Mouse (Mus musculus): Measurements from ENCODE around the gene Shisa7.
"Not testable (repeated sequence)": the region's sequence is repeated elsewhere in the genome, so short reads cannot be mapped to it uniquely, and the experiment has no call there.

Shisa7 gene

DNA sequence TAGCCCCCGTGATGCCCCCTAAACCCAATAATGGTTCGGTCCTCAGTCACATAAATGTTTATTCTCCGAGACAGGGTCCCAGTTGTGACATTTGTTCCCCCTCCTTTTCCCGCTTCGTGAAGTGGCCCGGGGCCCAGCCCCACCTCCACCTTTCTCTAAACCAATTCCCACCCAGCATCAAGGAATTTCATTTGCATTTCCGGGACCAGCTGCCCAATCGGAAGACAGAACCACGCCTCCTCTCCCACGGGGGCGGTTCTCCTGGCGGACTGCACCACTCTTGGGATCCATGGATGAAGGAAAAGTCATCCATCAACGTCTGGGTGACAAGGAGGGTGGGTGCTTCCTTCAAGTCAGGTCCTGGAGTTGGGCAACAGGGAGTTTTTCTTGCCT, 417 bp upstream of the Shisa7 start:
- no peak for DNase-seq (ENCODE audit: low spot score in 2 of 2)

DNA sequence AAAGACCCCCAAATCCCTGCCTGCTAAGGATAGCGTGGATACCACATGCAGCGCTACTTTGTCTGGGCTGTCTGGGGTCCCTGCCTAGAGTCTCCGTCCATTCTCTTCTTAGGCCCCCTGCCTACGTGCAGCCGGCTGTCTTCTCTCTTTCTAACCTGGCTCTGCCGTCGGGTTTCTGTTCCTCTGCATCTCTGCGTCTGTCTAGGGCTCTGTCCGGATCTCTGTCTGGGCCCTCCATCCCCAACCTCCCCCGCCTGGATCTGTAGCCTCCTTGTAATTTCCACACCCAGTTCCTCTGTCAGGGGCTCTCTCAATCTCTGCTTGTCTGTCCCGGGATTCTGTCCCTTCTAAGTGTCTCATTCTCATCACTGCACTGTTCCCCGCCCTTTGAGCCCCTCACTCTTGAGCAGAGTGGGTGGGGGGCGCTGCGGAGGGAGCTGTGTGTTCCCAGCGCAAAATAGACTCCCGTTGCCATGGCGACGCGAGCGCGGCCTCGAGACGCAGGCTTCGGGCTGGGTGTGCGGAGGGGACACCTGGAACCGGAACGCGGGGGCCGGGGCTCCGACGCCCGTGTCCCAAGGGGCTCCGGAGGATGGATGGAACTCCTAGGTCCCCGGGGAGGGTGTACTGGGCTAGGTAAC, 772 bp downstream of the Shisa7 start:
- no peak for DNase-seq (ENCODE audit: low spot score in 2 of 2)

DNA sequence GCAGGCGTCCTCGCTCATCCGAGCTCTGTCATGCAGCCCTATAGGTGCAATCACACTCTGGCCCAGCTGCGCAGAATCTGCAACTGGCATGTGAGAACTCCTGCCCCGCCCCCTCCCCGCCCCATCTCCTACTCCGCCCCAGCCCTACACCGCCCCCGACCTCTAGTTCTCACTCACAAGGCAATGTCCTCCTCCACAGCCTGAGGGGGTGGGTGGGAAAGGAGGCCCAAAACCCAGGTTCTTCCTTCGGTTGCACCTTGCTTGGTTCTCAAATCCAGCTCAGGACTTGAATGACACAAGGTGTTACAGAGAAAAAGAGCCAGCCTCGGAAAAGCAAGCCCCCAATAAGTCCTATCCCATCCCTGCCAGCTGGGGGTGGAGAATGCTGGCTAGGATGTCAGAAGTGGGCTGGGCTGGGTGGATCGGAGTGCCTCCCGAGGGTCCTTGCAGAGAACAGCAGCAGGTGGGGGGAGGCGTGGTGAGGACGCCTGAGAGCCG, 1.8 kb downstream of the Shisa7 start:
- DNase-seq (ENCODE audit: low spot score in 2 of 2) = no peak

DNA sequence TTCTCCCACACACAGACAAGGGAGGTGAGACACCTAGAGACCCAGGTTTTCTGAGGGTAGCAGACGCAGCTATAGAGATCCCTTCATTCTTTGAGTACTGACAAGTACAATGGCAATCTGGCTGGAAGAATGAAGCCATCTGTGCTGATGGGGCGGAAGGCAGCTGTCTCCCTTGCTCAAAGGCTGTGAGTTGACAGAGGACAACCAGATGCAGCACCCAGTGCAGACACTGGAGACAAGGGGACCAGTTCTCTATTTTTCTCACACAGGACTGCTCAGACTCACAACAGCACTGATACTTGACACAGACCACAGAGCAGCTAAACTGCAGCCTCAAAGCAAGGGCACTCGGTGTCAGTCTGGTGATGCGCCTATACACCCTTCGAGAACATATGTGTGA, 2.4 kb downstream of the Shisa7 start:
- no peak for DNase-seq (ENCODE audit: low spot score in 2 of 2)

DNA sequence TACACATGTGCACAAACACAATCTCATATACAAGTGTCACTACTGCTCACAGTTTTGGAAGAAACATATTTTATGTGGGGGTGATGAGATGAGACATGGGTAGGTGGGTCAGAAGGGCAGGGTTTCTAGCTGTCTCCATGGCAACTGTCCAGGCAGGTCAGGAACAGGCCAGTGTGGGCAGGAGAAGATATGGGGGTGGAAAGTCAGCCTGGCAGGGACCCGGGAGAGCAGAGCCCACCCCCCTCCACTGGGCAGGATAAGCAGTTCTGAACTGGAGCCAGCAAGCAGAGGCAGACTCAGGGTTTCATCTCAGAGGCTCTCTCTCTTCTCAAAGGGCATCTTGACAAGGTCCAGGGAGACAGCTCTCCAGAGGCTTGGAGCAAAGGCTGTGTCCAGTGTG, 6.9 kb downstream of the Shisa7 start:
- no peak for DNase-seq (ENCODE audit: low spot score in 2 of 2)

DNA sequence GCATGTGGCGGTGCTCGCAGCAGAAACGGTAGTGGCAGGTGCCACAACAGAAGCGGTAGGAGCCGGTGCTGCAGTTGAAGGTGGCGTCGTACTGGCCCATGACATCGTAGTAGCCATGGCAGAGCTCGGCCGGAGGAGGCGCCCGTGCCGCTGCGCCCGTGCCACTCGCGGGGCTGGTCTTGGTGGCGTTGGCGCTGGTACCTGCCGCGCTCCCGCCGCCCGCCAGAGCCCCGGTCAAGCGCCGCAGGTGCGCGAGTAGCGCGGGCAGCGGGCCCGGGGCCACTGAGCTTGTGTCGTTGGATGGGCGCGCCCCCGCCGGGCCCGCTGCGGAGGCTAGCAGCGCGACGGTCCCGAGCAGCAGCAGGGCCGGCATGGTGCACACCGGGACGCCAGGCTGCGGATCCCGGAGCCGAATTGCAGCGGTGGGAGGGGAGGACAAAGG, 8.1 kb downstream of the Shisa7 start:
- peak in 1 of 2 experiments; percentile 24 for DNase-seq (ENCODE audit: low spot score in 2 of 2)

DNA sequence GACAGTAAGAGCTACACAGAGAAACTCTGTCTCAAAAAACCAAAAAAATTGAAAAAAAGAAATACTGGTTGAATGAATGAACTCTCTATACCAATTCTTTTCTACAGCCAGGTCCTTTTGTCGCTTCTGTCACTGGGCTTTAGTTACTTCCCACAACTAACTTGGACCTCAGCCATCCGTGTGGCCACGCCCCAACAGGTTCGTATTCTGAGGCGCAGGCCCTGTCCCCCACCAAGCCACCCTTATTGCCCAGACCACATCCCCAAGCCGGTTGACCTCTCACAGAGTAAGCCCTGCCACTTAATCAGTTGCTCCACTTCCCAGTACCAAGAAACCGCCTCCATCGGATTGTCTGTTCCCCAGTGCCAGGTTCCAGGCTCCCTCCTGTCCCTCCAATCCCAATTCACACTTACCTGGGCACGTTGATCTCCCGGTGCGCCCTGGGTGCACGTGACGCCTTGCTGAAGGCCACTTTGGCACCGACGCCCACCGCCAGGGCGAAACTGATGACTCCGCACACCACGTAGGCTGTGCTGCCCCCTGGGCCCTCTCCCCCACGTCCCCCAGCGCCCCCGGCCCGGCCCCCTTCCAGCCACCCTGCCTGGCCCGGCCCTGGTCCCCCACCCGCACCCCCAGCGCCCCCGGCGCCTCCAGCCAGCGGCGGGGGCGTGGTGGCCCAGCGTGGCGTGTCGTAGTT, 8.7 kb downstream of the Shisa7 start:
- no peak for DNase-seq (ENCODE audit: low spot score in 2 of 2)

DNA sequence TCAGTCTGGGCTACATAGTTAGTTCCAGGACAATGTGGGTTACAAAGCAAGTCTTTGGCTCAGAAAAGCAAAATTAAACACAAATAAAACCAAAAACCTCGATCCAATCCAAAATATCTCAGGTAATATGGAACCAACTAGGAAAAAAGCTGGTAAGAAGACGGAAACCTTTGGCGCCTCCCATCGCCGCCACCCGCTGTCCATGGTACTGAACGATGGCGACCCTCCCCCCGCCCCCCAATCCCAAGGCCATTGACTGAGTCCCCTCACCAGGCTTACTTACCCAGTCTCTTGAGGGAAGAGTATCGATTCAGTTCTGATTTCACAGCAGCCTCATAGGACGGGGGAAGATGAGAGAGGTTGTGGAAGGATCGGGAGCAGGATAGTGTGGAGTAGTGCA, 14.0 kb downstream of the Shisa7 start:
- no peak for DNase-seq (ENCODE audit: low spot score in 2 of 2)

DNA sequence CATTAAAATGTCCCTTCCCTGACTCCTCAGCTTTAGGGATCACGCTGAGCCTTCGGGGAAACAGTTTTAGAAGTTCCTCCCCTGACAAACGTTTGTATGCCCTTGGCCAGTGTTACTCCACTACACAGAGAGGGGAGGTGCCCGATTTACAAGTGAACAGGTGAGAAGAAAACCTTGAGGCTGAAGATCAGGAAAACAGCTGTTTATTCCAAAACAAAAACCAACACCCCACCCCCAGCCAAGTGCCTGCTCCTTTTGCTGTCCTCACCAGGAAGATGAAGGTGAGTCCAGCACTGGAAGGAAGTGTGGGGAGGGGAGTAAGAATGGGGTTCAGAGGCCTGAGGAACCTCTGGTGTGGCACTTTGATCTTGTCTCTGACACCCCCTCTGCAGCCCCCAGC, 19.1 kb downstream of the Shisa7 start:
- no peak for DNase-seq (ENCODE audit: low spot score in 2 of 2)

DNA sequence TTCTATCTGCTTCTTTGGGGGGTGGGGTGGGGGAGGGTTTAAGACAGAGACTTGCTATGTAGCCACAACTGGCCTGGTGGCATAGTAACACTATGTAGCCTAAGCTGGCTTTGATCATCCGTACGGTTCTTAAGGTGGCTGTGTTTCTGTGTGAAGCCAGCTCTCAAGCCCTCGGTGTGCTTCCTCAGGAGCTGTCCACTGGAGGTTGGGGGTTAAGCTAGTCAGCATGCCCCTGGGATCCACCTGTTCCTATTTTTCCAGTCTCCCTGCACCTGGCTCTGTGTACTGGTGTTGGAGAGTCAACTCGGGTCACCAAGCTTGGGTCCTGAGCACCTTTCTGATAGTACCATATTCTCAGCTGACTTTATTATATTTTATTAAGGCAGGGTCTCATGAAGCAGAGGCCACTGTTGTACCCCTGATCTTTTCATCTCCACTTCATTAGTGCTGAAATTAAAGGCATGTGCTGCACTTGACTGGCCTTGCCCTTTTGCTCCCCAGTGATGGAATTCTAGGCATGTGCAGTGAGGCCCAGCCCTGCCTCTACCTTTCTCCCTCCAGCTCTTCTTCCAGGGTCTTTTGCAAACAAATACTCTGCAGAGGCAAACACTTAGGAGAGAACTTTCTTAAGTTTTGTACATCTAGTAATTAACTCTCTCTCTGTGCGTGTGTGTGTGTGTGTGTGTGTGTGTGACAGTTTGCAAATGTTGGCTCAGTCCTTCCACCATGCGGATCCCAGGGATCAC, 22.2 kb downstream of the Shisa7 start:
- no peak for DNase-seq (ENCODE audit: low spot score in 2 of 2)

DNA sequence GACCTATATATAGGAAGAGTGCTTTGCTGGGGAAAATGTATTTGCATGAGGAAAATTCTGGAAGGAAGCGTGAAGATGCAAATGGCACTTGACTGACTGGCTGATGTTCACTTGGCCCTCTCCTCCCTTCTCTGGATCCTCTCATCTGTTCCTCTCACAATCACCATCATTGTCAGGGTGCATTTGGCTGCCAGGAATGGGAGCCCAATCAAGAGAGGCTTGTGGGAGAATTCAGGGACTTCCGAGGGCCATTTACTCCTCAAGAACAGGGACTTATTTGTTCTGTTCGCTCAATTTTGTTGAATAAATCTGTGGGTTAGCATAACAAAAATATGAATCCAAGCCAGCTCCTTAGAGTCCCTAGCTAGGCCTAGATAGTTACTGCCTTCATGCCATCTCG, 22.8 kb downstream of the Shisa7 start:
- no peak for DNase-seq (ENCODE audit: low spot score in 2 of 2)

DNA sequence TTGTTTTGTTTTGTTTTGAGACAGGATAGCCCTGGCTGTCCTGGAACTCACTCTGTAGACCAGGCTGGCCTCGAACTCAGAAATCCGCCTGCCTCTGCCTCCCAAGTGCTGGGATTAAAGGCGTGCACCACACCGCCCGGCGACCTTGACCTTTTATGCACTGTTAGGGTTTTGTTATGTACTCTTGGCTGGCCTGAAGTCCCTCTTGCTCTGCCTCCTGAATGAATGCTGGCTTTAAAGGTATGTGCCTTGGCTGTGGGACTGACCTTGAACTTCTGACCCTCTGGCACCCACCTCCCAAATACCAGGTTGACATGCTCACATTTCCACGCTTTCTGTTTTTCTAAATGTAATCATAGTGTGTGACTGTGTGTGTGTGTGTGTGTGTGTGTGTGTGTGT, 23.6 kb downstream of the Shisa7 start:
- DNase-seq (ENCODE audit: low spot score in 2 of 2) = not testable (repeated sequence)

DNA sequence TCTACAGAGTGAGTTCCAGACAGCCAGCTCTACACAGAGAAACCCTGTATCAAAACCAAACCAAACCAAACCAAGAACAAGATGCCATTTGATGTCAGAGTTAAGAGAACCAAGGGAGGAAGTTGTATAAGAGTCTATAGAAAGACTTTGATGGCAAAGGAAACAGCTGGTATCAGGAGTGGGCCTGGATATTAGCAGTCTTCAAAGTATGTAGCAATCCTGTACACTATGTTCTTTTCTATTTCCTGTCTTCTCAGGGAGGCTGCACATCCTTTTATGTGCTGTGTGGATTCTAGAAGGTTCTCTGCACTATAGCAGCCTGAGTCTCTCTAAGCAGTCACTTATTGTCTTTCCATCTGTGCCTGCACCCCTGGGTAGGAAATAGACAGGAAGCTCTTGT, 27.9 kb downstream of the Shisa7 start:
- DNase-seq (ENCODE audit: low spot score in 2 of 2) = no peak

DNA sequence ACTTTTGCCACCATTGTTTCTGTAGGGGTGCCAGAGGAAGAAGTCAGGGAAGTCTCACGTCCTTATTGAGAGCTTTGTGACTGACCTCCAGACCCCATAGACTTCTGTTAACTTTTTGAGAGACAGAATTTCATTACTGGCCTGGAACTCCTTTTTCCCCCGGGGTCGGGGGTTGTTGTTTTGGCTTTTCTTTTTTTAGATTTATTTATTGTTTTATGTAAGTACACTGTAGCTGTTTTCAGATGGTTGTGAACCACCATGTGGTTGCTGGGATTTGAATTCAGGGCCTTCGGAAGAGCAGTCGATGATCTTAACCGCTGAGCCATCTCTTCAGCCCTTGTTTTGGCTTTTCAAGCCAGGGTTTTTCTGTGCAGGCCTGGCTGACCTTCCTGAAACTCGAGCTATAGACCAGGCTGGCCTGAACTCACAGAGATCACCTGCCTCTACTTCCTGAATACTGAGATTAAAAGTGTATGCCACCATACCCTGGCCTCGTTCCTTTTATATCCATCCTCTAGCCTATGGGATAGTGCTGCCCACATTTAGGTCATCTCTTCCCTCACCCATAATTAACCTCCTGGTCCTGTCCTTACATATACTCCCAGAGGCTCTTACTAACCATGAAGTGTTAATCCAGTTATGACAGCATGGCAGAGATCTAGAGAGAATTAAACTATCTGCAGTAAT, 31.2 kb downstream of the Shisa7 start:
- no peak for DNase-seq (ENCODE audit: low spot score in 2 of 2)

DNA sequence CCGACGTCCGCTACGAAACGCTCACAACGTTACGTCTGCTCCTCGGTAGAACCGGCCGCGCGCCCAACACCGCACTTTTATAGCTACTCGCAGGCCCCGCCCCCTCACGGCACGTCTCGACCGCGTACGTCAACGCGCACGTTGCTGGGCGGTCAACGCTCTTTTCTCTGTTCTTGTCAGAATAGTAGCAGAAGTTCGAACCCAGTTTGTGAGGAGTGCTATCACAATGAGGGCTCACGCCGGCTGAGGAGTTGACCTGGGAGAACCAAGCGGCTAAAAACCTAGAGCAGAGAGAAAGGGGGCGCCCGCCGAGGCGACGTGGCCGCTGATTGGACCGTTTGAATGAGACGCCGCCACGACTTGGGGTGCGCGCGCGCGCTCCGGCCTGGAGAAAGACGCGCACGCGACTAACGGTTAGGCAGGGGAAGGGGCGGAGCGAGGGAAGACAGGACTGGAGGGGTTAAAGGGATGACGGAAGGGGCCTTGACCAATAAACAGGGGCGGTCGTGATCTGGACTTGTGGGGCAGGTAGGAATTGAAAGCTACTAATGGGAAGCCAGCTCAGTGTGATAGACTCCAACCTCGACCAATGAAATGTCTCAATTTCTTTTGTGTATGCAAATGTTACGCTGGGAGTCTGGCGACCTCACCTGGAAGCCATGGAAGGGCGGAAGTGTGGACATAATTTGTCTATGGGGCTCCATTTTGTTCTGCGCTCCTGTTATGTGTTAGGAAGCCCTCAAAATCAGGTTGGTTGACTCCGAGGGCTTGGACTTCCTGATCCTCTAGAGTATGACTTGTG, 32.0 kb downstream of the Shisa7 start, which contains the start of gene Ube2s:
Gene Ube2s (minus strand): TSS at position 288 of the 802 bp plus-strand sequence.
- peak; percentile 99 to 100 for DNase-seq (ENCODE audit: low spot score in 2 of 2)

DNA sequence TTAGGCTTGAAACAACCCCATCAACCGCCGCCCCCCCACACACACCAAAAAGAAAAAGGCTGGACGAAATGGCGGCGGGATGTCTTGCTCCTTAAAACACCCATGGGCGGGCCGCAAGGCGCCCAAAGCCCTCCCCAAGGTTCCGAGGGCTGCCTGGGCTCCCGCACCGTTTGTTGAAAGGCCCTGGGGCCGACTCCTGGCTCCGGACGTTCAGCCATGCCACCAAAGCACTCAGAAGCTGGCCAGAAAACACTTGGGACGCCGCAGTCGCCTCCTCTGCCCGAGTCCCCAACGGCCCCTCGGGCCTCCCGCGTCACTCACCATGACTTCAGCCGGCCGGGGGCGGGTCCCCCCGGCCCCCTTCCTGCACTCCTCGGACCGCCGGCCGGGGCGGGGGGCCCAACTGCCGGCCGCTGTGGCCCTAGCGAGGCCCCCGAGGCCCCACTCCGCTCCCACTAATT, 32.6 kb downstream of the Shisa7 start:
- DNase-seq (ENCODE audit: low spot score in 2 of 2) = no peak

DNA sequence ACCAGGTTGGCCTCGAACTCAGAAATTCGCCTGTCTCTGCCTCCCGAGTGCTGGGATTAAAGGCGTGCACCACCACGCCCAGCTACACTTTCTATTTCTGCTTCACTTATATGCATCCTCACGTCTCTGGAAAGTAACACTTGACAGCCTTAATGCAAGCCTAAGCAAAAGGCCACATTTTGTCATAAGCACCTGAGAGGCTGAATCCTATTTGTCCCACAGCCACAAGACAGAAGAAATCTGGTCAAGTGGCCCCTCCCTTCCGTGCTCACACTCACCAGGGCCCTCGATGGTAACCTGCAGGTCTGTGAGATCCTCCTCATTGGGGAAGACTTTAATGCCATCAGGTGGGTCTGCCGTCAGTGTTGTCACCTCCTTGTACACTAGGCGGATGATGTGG, 33.4 kb downstream of the Shisa7 start:
- DNase-seq (ENCODE audit: low spot score in 2 of 2) = not testable (repeated sequence)

DNA sequence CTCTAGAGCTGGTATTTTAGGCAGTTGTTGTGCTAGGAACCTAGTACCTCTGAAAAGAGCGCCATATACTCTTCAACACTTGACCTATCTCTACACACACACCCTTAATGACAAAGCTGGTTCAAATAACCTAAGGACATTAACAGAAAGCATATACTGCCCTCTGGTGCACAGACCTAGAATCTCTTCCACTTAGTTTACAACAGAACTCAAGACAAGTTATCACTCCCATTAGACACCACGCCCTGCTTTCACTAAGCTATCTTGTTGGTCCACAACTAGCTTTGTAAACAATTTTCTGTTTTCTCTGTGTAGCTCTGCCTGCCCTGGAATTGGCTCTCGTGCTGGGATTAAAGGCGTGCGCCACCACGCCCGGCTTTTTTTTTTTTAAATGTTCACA, 37.8 kb downstream of the Shisa7 start:
- no peak for DNase-seq (ENCODE audit: low spot score in 2 of 2)

DNA sequence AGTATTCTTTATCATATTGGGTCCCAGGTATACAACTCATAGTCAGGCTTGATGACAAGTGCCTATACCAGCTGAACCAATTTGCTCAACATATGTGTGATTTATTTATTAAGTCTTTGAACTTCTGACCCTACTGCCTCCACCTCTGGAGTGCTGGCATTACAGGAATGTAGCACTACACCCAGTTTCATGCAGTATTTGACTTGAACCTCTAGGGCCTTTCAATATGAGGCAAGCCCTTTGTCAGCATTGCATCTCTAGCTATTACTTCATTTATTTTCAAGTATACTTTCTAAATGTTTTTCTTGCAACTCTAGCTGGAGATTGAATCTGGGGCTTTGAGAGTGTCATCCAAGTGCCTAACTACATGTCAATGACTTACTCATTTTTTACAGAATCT, 42.2 kb downstream of the Shisa7 start:
- DNase-seq (ENCODE audit: low spot score in 2 of 2) = no peak

DNA sequence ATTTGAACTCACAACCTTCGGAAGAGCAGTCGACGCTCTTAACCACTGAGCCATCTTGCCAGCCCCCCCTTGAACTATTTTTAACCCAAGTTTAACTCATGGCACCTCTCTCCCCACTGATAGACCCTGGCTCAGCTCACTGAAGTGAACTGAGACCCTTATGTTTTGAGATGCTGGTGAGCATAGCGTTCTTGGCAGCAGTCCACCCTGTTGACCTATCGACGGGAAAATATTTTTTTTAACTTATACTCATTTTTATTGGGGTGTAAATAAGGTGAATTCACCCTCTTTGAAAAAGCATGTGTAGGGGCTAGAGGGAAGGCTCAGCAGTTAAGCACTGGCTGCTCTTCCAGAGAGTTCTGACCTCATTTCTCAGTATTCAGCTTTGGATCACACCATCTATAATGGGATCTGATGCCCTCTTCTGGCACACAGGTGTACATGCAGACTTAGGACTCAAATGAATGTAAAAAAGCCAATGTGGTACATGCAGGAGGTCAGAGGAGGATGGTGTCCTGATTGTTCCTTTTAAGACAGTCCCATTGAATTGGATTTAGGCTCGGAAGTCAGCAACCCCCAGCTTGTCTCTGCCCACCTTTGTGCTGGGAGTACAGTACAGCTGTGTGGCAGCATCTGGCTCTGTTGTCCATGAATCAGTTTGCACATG, 48.6 kb downstream of the Shisa7 start:
- peak; percentile 20 to 30 for DNase-seq (ENCODE audit: low spot score in 2 of 2)

Measured in heart, adult 9 months (tissue).